Mouse (Mus musculus) kidney, postnatal 0 days (tissue): ENCODE results near the gene Acad9. TPM values are rescaled to one million over a fixed set of nuclear protein-coding genes. Genes with fewer than 3 reads are reported as not detected.

ENCODE experiments used
- ATAC-seq: fragments of 200-750 bp; cut with Nextera tagmentation; replicated peaks from 2 replicates; pipeline ENCODE4 v1.8.0; 2017; ENCODE audit warnings: low read depth, moderate number of reproducible peaks, moderate TSS enrichment, moderate library complexity; ENCODE audit not compliant: low FRiP score
- DNase-seq: peaks from one replicate; pipeline ENCODE4 v3.0.0-alpha.2; 2016; ENCODE audit warnings: low spot score
- H3K27ac ChIP-seq: fragments of 300-500 bp; sonication (generic); 2 replicates; pipeline ENCODE4 v1.5.1; 2014; ENCODE audit warnings: mild to moderate bottlenecking
- H3K27me3 ChIP-seq: fragments of 300-500 bp; sonication (generic); 2 replicates; pipeline ENCODE4 v1.6.1; 2014; ENCODE audit warnings: low read length, mixed read lengths; ENCODE audit not compliant: insufficient read depth
- H3K36me3 ChIP-seq: fragments of 300-500 bp; sonication (generic); 2 replicates; pipeline ENCODE4 v1.6.1; 2014; ENCODE audit warnings: low read length, mixed read lengths; ENCODE audit not compliant: insufficient read depth
- H3K4me1 ChIP-seq: fragments of 300-500 bp; sonication (generic); replicated peaks from 2 replicates; pipeline ENCODE4 v1.6.1; 2014; ENCODE audit warnings: antibody characterized with exemption, low read length, mixed read lengths; ENCODE audit not compliant: insufficient read depth
- H3K4me2 ChIP-seq: fragments of 300-500 bp; sonication (generic); 2 replicates; pipeline ENCODE4 v1.6.1; 2014; ENCODE audit warnings: mild to moderate bottlenecking, low read length, moderate library complexity, mixed read lengths
- H3K4me3 ChIP-seq: fragments of 300-500 bp; sonication (generic); replicated peaks from 2 replicates; pipeline ENCODE4 v1.5.1; 2014; ENCODE audit warnings: low read depth, low read length
- H3K9ac ChIP-seq: fragments of 300-500 bp; sonication (generic); 2 replicates; pipeline ENCODE4 v1.6.1; 2014; ENCODE audit warnings: low read depth, low read length
- H3K9me3 ChIP-seq: fragments of 300-500 bp; sonication (generic); replicated peaks from 2 replicates; pipeline ENCODE4 v1.6.1; 2016; ENCODE audit warnings: low read length, inconsistent platforms, mixed read lengths
- CTCF ChIP-seq: IDR thresholded peaks from 2 replicates; pipeline ENCODE4 v1.5.1; 2016; ENCODE audit warnings: antibody characterized with exemption, low read depth, mild to moderate bottlenecking, moderate library complexity
- WGBS: fragments of 180-500 bp; shearing (Covaris S2); extraction: QIAGEN DNeasy Blood & Tissue Kit; methylation state at CpG from one replicate; pipeline ENCODE4 v1.1.7; 2014; 5-methylcytosine and 5-hydroxymethylcytosine counted together
- polyA plus RNA-seq: library from polyadenylated mRNA; unstranded; fragments of >200 nt; fragmentation: Nextera tagmentation; extraction: Ambion mirVana; gene quantifications from 2 replicates; pipeline ENCODE4 v1.2.1, GENCODE M21; 2015

Acad9 gene
- polyA plus RNA-seq, 1 experiment from 2014 or later: 77.4 TPM

- 90% methylated on average over 4 of the region's 4 CpGs for WGBS
- DNase-seq (no peak), ATAC-seq (no peak)
- Histone ChIP-seq H3K27ac (no peak overlapping the region), H3K4me2 (no peak overlapping the region), H3K9me3 (no peaks in the 10 kb centered on the region), H3K4me3 (no peak overlapping the region), H3K4me1 (no peaks in the 10 kb centered on the region), H3K27me3 (no peaks in the 10 kb centered on the region), H3K36me3 (peaks cover 79% of the 10 kb centered on the region), H3K9ac (no peak overlapping the region)
- no peak for TF ChIP-seq CTCF
Measured at GRCm38 (mm10) chr3:36082843-36083242, 17.1 kb downstream of the Acad9 start.

GRCm38 (mm10) chr3:36083381-36083780 is 17.6 kb downstream of the Acad9 start:
- Histone ChIP-seq H3K27me3 (no peaks in the 10 kb centered on the region), H3K9me3 (no peaks in the 10 kb centered on the region), H3K27ac (no peak overlapping the region), H3K4me1 (no peaks in the 10 kb centered on the region), H3K9ac (no peak overlapping the region), H3K4me3 (no peak overlapping the region), H3K4me2 (no peak overlapping the region), H3K36me3 (peaks cover 79% of the 10 kb centered on the region)
- no peak for TF ChIP-seq CTCF
- DNase-seq: no peak
- ATAC-seq: no peak
- whole genome bisulfite sequencing: 92% methylated on average over 7 of the region's 7 CpGs

- Histone ChIP-seq H3K36me3 (peaks cover 87% of the 10 kb centered on the region), H3K27ac (no peak overlapping the region), H3K27me3 (no peaks in the 10 kb centered on the region), H3K9me3 (no peaks in the 10 kb centered on the region), H3K4me1 (no peaks in the 10 kb centered on the region), H3K4me3 (no peak overlapping the region), H3K4me2 (no peak overlapping the region), H3K9ac (no peak overlapping the region)
- 96% methylated on average over 5 of the region's 5 CpGs for WGBS
- DNase-seq: no peak
- no peak for ATAC-seq
- TF ChIP-seq CTCF: no peak
Measured at GRCm38 (mm10) chr3:36085394-36085793, 19.6 kb downstream of the Acad9 start.

- Histone ChIP-seq H3K36me3 (peaks cover 67% of the 10 kb centered on the region), H3K27ac (no peak overlapping the region), H3K4me1 (no peaks in the 10 kb centered on the region), H3K4me3 (no peak overlapping the region), H3K4me2 (no peak overlapping the region), H3K9me3 (no peaks in the 10 kb centered on the region), H3K9ac (no peak overlapping the region), H3K27me3 (no peaks in the 10 kb centered on the region)
- no peak for ATAC-seq
- no peak for TF ChIP-seq CTCF
- 86% methylated on average over 9 of the region's 9 CpGs for WGBS
- no peak for DNase-seq
Measured at GRCm38 (mm10) chr3:36087591-36087990, 21.8 kb downstream of the Acad9 start.

- H3K27me3 ChIP-seq: no peaks in the 10 kb centered on the region
- WGBS: 92% methylated on average over 2 of the region's 2 CpGs
- ATAC-seq: no peak
- no peak overlapping the region for H3K4me2 ChIP-seq
- DNase-seq: no peak
- TF ChIP-seq CTCF: no peak
- H3K4me3 ChIP-seq: no peak overlapping the region
- H3K9ac ChIP-seq: no peak overlapping the region
- no peaks in the 10 kb centered on the region for H3K4me1 ChIP-seq
- H3K27ac ChIP-seq: no peak overlapping the region
- no peaks in the 10 kb centered on the region for H3K9me3 ChIP-seq
- 0 out of 2 replicates have a peak, but pooled peaks cover under 1% of the 10 kb centered on the region for H3K36me3 ChIP-seq
Measured at GRCm38 (mm10) chr3:36095371-36095770, 29.6 kb downstream of the Acad9 start.

- Histone ChIP-seq H3K9me3 (no peaks in the 10 kb centered on the region), H3K9ac (no peak overlapping the region), H3K4me1 (no peaks in the 10 kb centered on the region), H3K36me3 (no peaks in the 10 kb centered on the region), H3K4me3 (no peak overlapping the region), H3K27me3 (no peaks in the 10 kb centered on the region), H3K4me2 (no peak overlapping the region), H3K27ac (no peak overlapping the region)
- 83% methylated on average over 4 of the region's 4 CpGs for WGBS
- ATAC-seq (no peak), DNase-seq (no peak)
- no peak for TF ChIP-seq CTCF
Measured at GRCm38 (mm10) chr3:36116076-36116475, 50.3 kb downstream of the Acad9 start.
